Comparison of ENCODE assay signal across 4 mouse cellular contexts in the genomic region with DNA sequence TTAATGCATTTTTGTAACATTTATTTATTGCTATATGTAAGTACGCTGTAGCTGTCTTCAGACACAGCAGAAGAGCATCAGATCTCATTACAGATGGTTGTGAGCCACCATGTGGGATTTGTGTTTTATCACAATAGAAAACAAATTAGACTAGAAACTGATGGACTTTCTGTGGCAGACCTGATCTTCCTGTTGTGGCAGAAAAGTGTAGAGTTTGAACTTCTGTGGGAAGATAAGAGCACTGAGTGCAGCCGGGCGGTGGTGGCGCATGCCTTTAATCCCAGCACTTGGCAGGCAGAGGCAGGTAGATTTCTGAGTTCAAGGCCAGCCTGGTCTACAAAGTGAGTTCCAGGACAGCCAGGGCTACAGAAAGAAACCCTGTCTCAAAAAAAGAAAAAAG. TPM values are rescaled to one million over a fixed set of nuclear protein-coding genes. Genes with fewer than 3 reads are reported as not detected.
"Had no signal": no experiment of that assay in that cellular context is flagged by ENCODE, and none has a peak within 500 bp of the region (broad histone marks: within the 10 kb centered on the region; RNA-seq: fewer than 3 reads in every experiment).

No protein-coding gene starts in this region.

RNA-seq across cellular contexts. Expression of gene Kcnrg, which starts 41.0 kb away (rescaled TPM):
- total RNA-seq: liver, adult 2 months; megakaryocyte-erythroid progenitor cell, adult 5-6 weeks; monocyte, adult 5-6 weeks had no signal
- polyA plus RNA-seq: liver, adult 2 months; macrophage had no signal
